Mouse (Mus musculus) olfactory bulb, adult 2 months (tissue): ENCODE data around the gene Slc39a1.

Source experiments
- CTCF ChIP-seq: fragments of 200-500 bp; IDR thresholded peaks from 2 replicates; pipeline ENCODE4 v1.5.1; 2012; ENCODE audit warnings: low read depth, mild to moderate bottlenecking, low read length, moderate library complexity; ENCODE audit not compliant: insufficient read depth
- POLR2A ChIP-seq: fragments of 200-500 bp; IDR thresholded peaks from 2 replicates; pipeline ENCODE4 v1.6.1; 2012; ENCODE audit warnings: mild to moderate bottlenecking, low read depth, low read length, moderate library complexity; ENCODE audit not compliant: insufficient read depth

GRCm38 (mm10) chr3:90247960-90248745 is at the start of gene Slc39a1:
- TF ChIP-seq POLR2A = peak; percentile 51
- no peak for TF ChIP-seq CTCF
